Mouse (Mus musculus) embryonic facial prominence, embryonic 14.5 days (tissue): ENCODE measurements at regions not wholly inside any gene's neighbourhood (a gene's known extent, or its start where the extent isn't known, plus 50 kb on each side); places are given as distances from the start of the nearest gene placed in this dataset.
A peak's percentile ranks its signal among the peaks of the same experiment; 100 is the strongest.

Source experiments
- ATAC-seq: fragments of 200-750 bp; cut with Nextera tagmentation; 2 replicates; pipeline ENCODE4 v1.8.0; 2017; ENCODE audit warnings: low read depth, moderate number of reproducible peaks, moderate TSS enrichment
- DNase-seq: peaks from one replicate; pipeline ENCODE4 v3.0.0-alpha.2; 2015; ENCODE audit warnings: low spot score
- H3K27ac ChIP-seq: fragments of 300-500 bp; sonication (generic); replicated peaks from 2 replicates; pipeline ENCODE4 v1.5.1; 2014; ENCODE audit warnings: low read depth, mild to moderate bottlenecking, low read length, moderate library complexity
- H3K27me3 ChIP-seq: fragments of 300-500 bp; sonication (generic); replicated peaks from 2 replicates; pipeline ENCODE4 v1.6.1; 2014; ENCODE audit warnings: low read length; ENCODE audit not compliant: control insufficient read depth, insufficient read depth
- H3K36me3 ChIP-seq: fragments of 300-500 bp; sonication (generic); 2 replicates; pipeline ENCODE4 v1.6.1; 2014; ENCODE audit warnings: low read length, mixed read lengths; ENCODE audit not compliant: control insufficient read depth, insufficient read depth
- H3K4me1 ChIP-seq: fragments of 300-500 bp; sonication (generic); 2 replicates; pipeline ENCODE4 v1.6.1; 2014; ENCODE audit warnings: antibody characterized with exemption, low read length; ENCODE audit not compliant: control insufficient read depth, insufficient read depth
- H3K4me2 ChIP-seq: fragments of 300-500 bp; sonication (generic); 2 replicates; pipeline ENCODE4 v1.6.1; 2014; ENCODE audit warnings: low read depth, mild to moderate bottlenecking, low read length, moderate library complexity, mixed read lengths
- H3K4me3 ChIP-seq: fragments of 300-500 bp; sonication (generic); 2 replicates; pipeline ENCODE4 v1.5.1; 2014; ENCODE audit warnings: low read depth, mild to moderate bottlenecking, low read length
- H3K9ac ChIP-seq: fragments of 300-500 bp; sonication (generic); 2 replicates; pipeline ENCODE4 v1.6.1; 2014; ENCODE audit warnings: low read depth, mild to moderate bottlenecking, low read length, moderate library complexity, mixed read lengths
- H3K9me3 ChIP-seq: fragments of 300-500 bp; sonication (generic); 2 replicates; pipeline ENCODE4 v1.6.1; 2016; ENCODE audit warnings: low read length; ENCODE audit not compliant: control insufficient read depth
- WGBS: fragments of 180-500 bp; shearing (Covaris S2); extraction: QIAGEN DNeasy Blood & Tissue Kit; methylation state at CpG from one replicate; pipeline ENCODE4 v1.1.7; 2014; 5-methylcytosine and 5-hydroxymethylcytosine counted together

GRCm38 (mm10) chr12:12529541-12529940 is 267.6 kb downstream of the Fam49a start:
- Histone ChIP-seq H3K36me3 (no peaks in the 10 kb centered on the region), H3K4me2 (no peak overlapping the region), H3K27ac (no peak overlapping the region), H3K9me3 (no peaks in the 10 kb centered on the region), H3K9ac (no peak overlapping the region), H3K4me3 (no peak overlapping the region), H3K4me1 (no peaks in the 10 kb centered on the region), H3K27me3 (no peaks in the 10 kb centered on the region)
- ATAC-seq (no peak), DNase-seq (no peak)
- whole genome bisulfite sequencing, result 85% methylated on average over 5 of the region's 5 CpGs

- Histone ChIP-seq H3K4me2 (no peak overlapping the region), H3K4me1 (no peaks in the 10 kb centered on the region), H3K4me3 (no peak overlapping the region), H3K36me3 (no peaks in the 10 kb centered on the region), H3K27ac (no peak overlapping the region), H3K9me3 (no peaks in the 10 kb centered on the region), H3K27me3 (no peaks in the 10 kb centered on the region), H3K9ac (no peak overlapping the region)
- ATAC-seq, result no peak
- no peak for DNase-seq
- WGBS, result 48% methylated on average over 3 of the region's 3 CpGs
Measured at GRCm38 (mm10) chr12:12528478-12528981, 266.6 kb downstream of the Fam49a start.

- Histone ChIP-seq H3K4me1 (no peaks in the 10 kb centered on the region), H3K27ac (no peak overlapping the region), H3K9me3 (no peaks in the 10 kb centered on the region), H3K27me3 (no peaks in the 10 kb centered on the region), H3K4me2 (no peak overlapping the region), H3K4me3 (no peak overlapping the region), H3K9ac (no peak overlapping the region), H3K36me3 (no peaks in the 10 kb centered on the region)
- ATAC-seq (no peak), DNase-seq (peak; percentile 16)
- 39% methylated on average over 7 of the region's 7 CpGs for WGBS
Measured at GRCm38 (mm10) chr12:12527766-12528477, 266.0 kb downstream of the Fam49a start.

GRCm38 (mm10) chr12:12527366-12527765 is 265.4 kb downstream of the Fam49a start:
- 71% methylated on average over 3 of the region's 3 CpGs for WGBS
- H3K4me1 ChIP-seq, result no peaks in the 10 kb centered on the region
- no peak overlapping the region for H3K27ac ChIP-seq
- no peak overlapping the region for H3K9ac ChIP-seq
- H3K9me3 ChIP-seq, result no peaks in the 10 kb centered on the region
- H3K4me2 ChIP-seq, result no peak overlapping the region
- no peak overlapping the region for H3K4me3 ChIP-seq
- no peaks in the 10 kb centered on the region for H3K36me3 ChIP-seq
- H3K27me3 ChIP-seq, result no peaks in the 10 kb centered on the region
- ATAC-seq, result 0 out of 2 replicates have a peak, but pooled peaks have one; percentile 33
- peak; percentile 33 for DNase-seq

GRCm38 (mm10) chr12:12520311-12520852 is 258.4 kb downstream of the Fam49a start:
- no peak overlapping the region for H3K27ac ChIP-seq
- H3K4me3 ChIP-seq, result no peak overlapping the region
- H3K4me2 ChIP-seq, result no peak overlapping the region
- no peak overlapping the region for H3K9ac ChIP-seq
- no peaks in the 10 kb centered on the region for H3K27me3 ChIP-seq
- no peaks in the 10 kb centered on the region for H3K36me3 ChIP-seq
- WGBS, result 87% methylated on average over 8 of the region's 8 CpGs
- H3K9me3 ChIP-seq, result no peaks in the 10 kb centered on the region
- DNase-seq, result no peak
- no peaks in the 10 kb centered on the region for H3K4me1 ChIP-seq
- ATAC-seq, result no peak

- no peaks in the 10 kb centered on the region for H3K9me3 ChIP-seq
- H3K9ac ChIP-seq, result no peak overlapping the region
- no peak for DNase-seq
- H3K4me2 ChIP-seq, result no peak overlapping the region
- no peak for ATAC-seq
- no peaks in the 10 kb centered on the region for H3K36me3 ChIP-seq
- H3K4me1 ChIP-seq, result no peaks in the 10 kb centered on the region
- WGBS, result 64% methylated on average over 5 of the region's 5 CpGs
- H3K4me3 ChIP-seq, result no peak overlapping the region
- no peaks in the 10 kb centered on the region for H3K27me3 ChIP-seq
- H3K27ac ChIP-seq, result no peak overlapping the region
Measured at GRCm38 (mm10) chr12:12518490-12519070, 256.6 kb downstream of the Fam49a start.

GRCm38 (mm10) chr12:12517020-12517419 is 255.1 kb downstream of the Fam49a start:
- Histone ChIP-seq H3K27me3 (no peaks in the 10 kb centered on the region), H3K4me1 (no peaks in the 10 kb centered on the region), H3K4me3 (no peak overlapping the region), H3K4me2 (no peak overlapping the region), H3K9ac (no peak overlapping the region), H3K27ac (no peak overlapping the region), H3K9me3 (no peaks in the 10 kb centered on the region), H3K36me3 (no peaks in the 10 kb centered on the region)
- no peak for DNase-seq
- ATAC-seq, result no peak
- WGBS, result 80% methylated on average over 4 of the region's 4 CpGs

GRCm38 (mm10) chr12:12510764-12511163 is 248.8 kb downstream of the Fam49a start:
- H3K9ac ChIP-seq, result no peak overlapping the region
- no peaks in the 10 kb centered on the region for H3K27me3 ChIP-seq
- no peak overlapping the region for H3K4me3 ChIP-seq
- DNase-seq, result no peak
- no peak overlapping the region for H3K4me2 ChIP-seq
- H3K4me1 ChIP-seq, result no peaks in the 10 kb centered on the region
- no peak overlapping the region for H3K27ac ChIP-seq
- H3K9me3 ChIP-seq, result no peaks in the 10 kb centered on the region
- no peaks in the 10 kb centered on the region for H3K36me3 ChIP-seq
- ATAC-seq, result no peak
